Mouse (Mus musculus): ENCODE measurements around the gene Sp3. TPM values are rescaled to one million over a fixed set of nuclear protein-coding genes. Genes with fewer than 3 reads are reported as not detected.
"Not testable (repeated sequence)": the region's sequence is repeated elsewhere in the genome, so short reads cannot be mapped to it uniquely, and the experiment has no call there.

Sp3 gene
- total RNA-seq (2021), result 10 to 100 TPM; 20.7 to 23.2 TPM
- long read RNA-seq, experiment 1, full-length matches to known transcripts, result 13 of 22 reads
- long read RNA-seq, experiment 1, partial matches to known transcripts, result 5 of 22 reads
- long read RNA-seq, experiment 1, other reads (novel, unspliced or antisense), result 4 of 22 reads
- long read RNA-seq, experiment 2, full-length matches to known transcripts, result 24 of 29 reads
- long read RNA-seq, experiment 2, partial matches to known transcripts, result 2 of 29 reads
- long read RNA-seq, experiment 2, other reads (novel, unspliced or antisense), result 3 of 29 reads

GRCm38 (mm10) chr2:72980337-72981074, at the start of gene Sp3:
Gene Sp3 (minus strand): TSS chr2:72980446.
- DNase-seq, result peak; percentile 99
- Histone ChIP-seq H3K27ac (peak within 1 kb of the TSS; percentile 99), H3K4me3 (peak within 1 kb of the TSS; percentile 100)
- TF ChIP-seq CTCF (IDR thresholded peaks at IDR 0.05), result no peak
- intact Hi-C loops (cut with DNase I), result loop anchor here (5.0 kb wide), 1 partner anchor 297 kb away; no protein-coding TSS in a partner anchor

DNA sequence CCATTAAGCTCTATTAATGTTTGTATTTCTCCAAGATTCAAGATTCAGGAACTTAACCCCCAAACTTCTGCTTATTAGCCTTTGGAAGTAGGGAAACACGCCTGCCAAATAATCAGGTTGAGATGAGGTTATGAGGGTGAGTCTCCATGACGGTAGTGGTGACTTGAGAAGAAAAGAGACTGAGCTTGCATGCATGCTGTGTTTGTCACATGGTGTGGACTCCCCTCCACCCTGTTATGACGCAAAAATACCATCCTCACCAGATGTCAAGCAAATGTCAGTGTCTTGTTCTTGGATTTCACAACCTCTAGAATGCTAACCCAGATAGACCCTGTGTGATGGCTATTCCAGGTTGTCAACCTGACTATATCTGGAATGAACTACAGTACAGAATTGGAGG, 49.6 kb upstream of the Sp3 start:
- Histone ChIP-seq H3K4me3 (no peak overlapping the region), H3K27ac (no peak overlapping the region)
- DNase-seq, result no peak
- no peak for TF ChIP-seq CTCF (IDR thresholded peaks at IDR 0.05)
- intact Hi-C loops (cut with DNase I), result no loop called here

DNA sequence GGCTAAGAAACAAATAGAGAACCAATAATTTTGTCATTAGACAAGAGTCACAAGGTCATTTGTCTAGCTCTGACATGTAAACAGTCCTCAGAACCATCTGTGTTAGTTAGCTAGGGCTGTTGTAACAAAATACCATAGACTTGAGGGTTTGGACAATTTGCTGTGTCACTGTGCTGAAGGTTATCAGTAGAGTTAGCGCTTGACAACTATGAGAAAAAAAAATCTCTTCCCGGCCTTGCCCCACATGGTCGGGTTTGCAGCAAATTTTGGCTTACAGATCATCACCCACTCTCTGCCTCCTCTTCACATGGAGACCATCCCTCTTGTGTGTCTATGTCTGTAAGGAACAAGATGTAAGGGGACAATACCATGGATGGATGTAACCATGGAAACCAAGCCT, 47.8 kb upstream of the Sp3 start:
- H3K4me3 ChIP-seq, result no peak overlapping the region
- H3K27ac ChIP-seq, result no peak overlapping the region
- no peak for DNase-seq
- intact Hi-C loops (cut with DNase I), result no loop called here
- TF ChIP-seq CTCF (IDR thresholded peaks at IDR 0.05), result no peak

- TF ChIP-seq CTCF (IDR thresholded peaks at IDR 0.05), result no peak
- Histone ChIP-seq H3K4me3 (no peak overlapping the region), H3K27ac (no peak overlapping the region)
- intact Hi-C loops (cut with DNase I), result no loop called here
- DNase-seq, result no peak
Measured at GRCm38 (mm10) chr2:73027126-73027525, 46.9 kb upstream of the Sp3 start.

- no peak overlapping the region for H3K27ac ChIP-seq
- no peak for DNase-seq
- TF ChIP-seq CTCF (IDR thresholded peaks at IDR 0.05), result no peak
- intact Hi-C loops (cut with DNase I), result no loop called here
- no peak overlapping the region for H3K4me3 ChIP-seq
Measured at GRCm38 (mm10) chr2:73023803-73024202, 43.6 kb upstream of the Sp3 start.

DNA sequence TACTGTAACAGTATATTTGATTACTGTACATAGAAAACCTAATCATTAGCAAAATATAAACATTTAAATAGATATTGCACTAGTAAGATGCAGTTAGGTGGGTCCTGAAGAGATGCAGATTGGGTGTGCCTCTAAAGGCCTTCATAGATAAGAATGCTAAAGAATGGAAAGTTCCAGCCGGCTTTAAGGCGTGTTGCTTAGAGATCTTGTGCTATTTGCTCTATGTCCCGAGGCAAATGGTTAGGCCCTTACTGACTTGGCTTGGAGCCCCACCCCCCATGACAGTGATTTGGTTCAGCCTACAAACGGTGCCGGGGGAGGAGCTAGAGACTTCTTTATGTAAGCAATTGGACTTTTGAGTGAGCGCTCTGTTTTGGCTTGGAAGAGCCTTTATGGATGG, 40.8 kb upstream of the Sp3 start:
- Histone ChIP-seq H3K27ac (no peak overlapping the region), H3K4me3 (no peak overlapping the region)
- intact Hi-C loops (cut with DNase I), result no loop called here
- no peak for DNase-seq
- no peak for TF ChIP-seq CTCF (IDR thresholded peaks at IDR 0.05)

- intact Hi-C loops (cut with DNase I), result no loop called here
- Histone ChIP-seq H3K27ac (no peak overlapping the region), H3K4me3 (no peak overlapping the region)
- TF ChIP-seq CTCF (IDR thresholded peaks at IDR 0.05), result no peak
- DNase-seq, result peak; percentile 76
Measured at GRCm38 (mm10) chr2:73019371-73020146, 39.3 kb upstream of the Sp3 start.

- DNase-seq; H3K4me3 ChIP-seq; H3K27ac ChIP-seq; intact Hi-C loops (cut with DNase I): not testable (repeated sequence)
Measured at GRCm38 (mm10) chr2:73014063-73014462, 33.8 kb upstream of the Sp3 start.

DNA sequence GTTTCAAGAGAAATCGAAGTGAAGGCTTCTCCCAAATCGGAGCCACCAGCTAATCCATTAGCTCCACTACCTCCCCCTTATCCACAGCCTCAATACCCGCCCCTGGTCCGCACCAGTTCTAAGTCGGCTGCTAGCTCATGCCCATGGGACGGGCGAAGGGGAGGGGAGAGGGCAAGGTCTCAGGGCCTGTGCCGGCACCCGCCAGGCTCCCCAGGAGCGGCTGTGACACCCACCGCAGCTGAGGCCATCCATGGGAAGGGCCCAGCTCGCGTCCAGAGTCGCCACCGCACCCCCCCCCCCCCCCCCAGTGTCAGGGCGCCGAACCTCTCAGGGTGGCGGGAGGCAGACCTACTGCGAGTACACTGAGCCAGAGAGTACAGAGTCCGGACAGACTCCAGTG, 32.4 kb upstream of the Sp3 start:
- intact Hi-C loops (cut with DNase I), result no loop called here
- DNase-seq, result no peak
- TF ChIP-seq CTCF (IDR thresholded peaks at IDR 0.05), result no peak
- no peak overlapping the region for H3K4me3 ChIP-seq
- no peak overlapping the region for H3K27ac ChIP-seq

- intact Hi-C loops (cut with DNase I), result no loop called here
- no peak for TF ChIP-seq CTCF (IDR thresholded peaks at IDR 0.05)
- DNase-seq, result no peak
- H3K27ac ChIP-seq, result no peak overlapping the region
- H3K4me3 ChIP-seq, result no peak overlapping the region
Measured at GRCm38 (mm10) chr2:73007472-73007871, 27.2 kb upstream of the Sp3 start.

DNA sequence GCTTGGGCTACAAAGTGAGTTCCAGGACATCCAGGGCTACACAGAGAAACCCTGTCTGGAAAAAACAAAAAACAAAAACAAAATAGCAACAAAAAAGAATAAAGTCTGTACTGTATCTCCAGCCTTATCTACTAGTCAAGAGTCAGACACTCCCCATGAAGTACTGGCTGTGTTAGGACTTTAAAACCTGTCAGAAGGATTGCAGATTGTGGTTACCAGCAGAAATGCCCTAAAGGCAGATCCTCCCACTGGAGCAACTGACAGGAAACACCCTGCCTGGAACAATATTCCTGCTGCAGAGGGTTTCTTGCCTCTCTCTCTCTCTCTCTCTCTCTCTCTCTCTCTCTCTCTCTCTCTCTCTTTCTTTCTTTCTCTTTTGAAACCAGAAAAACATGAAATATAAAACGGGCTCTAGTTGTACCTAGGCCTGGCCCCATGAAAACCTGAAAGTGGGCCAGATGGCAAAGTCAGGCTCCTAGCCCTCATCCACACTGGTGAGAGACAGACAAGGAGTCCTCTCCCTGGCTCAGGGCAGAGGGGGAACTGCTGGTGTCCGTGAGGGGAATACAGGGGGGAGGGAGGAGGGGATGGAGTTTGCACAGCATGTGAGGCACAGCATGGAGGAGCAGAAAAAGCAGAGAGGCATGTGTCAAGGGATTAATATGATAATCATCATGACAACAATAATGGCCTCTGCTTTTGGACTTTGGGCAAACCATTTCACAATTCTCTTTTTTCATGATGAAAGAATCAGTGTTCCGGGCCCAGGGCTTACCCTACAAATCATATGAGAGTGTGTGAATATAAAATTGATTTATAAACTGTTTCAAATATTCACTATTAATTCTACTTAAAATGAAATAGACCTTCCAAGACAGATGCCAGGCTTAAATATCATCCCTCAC, 25.6 kb upstream of the Sp3 start:
- TF ChIP-seq CTCF (IDR thresholded peaks at IDR 0.05), result no peak
- intact Hi-C loops (cut with DNase I), result no loop called here
- DNase-seq, result peak; percentile 53
- no peak overlapping the region for H3K4me3 ChIP-seq
- peak overlapping the region; percentile 88 for H3K27ac ChIP-seq
